Mouse (Mus musculus) cortical plate, adult 2 months (tissue): ENCODE data around the gene Ncl.

Source experiments
- CTCF ChIP-seq: fragments of 200-500 bp; IDR thresholded peaks from 2 replicates; pipeline ENCODE4 v1.5.1; 2011; ENCODE audit warnings: mild to moderate bottlenecking, control low read depth, low read length; ENCODE audit not compliant: insufficient read depth; ENCODE audit errors: extremely low read depth
- POLR2A ChIP-seq: fragments of 200-500 bp; IDR thresholded peaks from 2 replicates; pipeline ENCODE4 v1.6.1; 2011; ENCODE audit warnings: mild to moderate bottlenecking, low read length, control low read depth; ENCODE audit not compliant: insufficient read depth; ENCODE audit errors: extremely low read depth

DNA sequence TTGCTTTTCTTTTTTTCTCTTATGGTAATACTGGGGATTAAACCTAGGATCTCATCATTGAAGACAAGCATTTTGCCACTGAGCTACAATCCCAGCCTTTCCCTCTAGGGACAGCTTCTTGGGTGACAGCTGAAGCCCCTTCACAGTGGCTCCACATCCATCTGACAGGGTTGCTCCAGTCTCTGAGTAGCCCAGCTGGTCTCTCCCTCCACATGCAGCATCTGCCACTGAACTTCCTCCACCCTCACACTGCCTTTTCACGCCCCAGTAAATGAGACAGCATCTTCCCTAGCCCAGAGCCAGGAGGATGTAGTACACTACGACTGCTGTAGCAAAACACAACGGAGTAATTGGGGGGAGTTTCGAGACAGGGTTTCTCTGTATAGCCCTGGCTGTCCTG is 8.9 kb upstream of the Ncl start:
- TF ChIP-seq POLR2A (no peak), CTCF (no peak)
